Mouse (Mus musculus) ES-Bruce4 (cell line): ENCODE data around the gene Camkk1. TPM values are rescaled to one million over a fixed set of nuclear protein-coding genes. Genes with fewer than 3 reads are reported as not detected.

Experiments
- H3K27ac ChIP-seq: 2 replicates; pipeline ENCODE4 v1.5.1; 2012; ENCODE audit warnings: low read length, inconsistent platforms; ENCODE audit not compliant: insufficient read depth
- H3K27me3 ChIP-seq: 2 replicates; pipeline ENCODE4 v1.6.1; 2012; ENCODE audit warnings: mild to moderate bottlenecking, low read length, inconsistent platforms; ENCODE audit not compliant: control insufficient read depth, poor library complexity, insufficient read depth, severe bottlenecking
- H3K36me3 ChIP-seq: 2 replicates; pipeline ENCODE4 v1.6.1; 2012; ENCODE audit warnings: inconsistent platforms, mild to moderate bottlenecking, low read length, moderate library complexity; ENCODE audit not compliant: control insufficient read depth, poor library complexity, insufficient read depth, severe bottlenecking
- H3K4me1 ChIP-seq: one replicate; pipeline ENCODE4 v1.8.1; 2011; ENCODE audit warnings: low read length; ENCODE audit not compliant: control insufficient read depth, insufficient read depth
- H3K4me3 ChIP-seq: 2 replicates; pipeline ENCODE4 v1.5.1; 2011; ENCODE audit warnings: low read depth, mild to moderate bottlenecking, low read length
- H3K9ac ChIP-seq: 2 replicates; pipeline ENCODE4 v1.6.1; 2012; ENCODE audit warnings: low read depth, mild to moderate bottlenecking, inconsistent platforms; ENCODE audit not compliant: poor library complexity, severe bottlenecking
- H3K9me3 ChIP-seq: replicated peaks from 2 replicates; pipeline ENCODE4 v1.6.1; 2012; ENCODE audit warnings: mild to moderate bottlenecking, low read length, inconsistent platforms; ENCODE audit not compliant: control insufficient read depth, poor library complexity, insufficient read depth, severe bottlenecking
- CTCF ChIP-seq: IDR thresholded peaks from one replicate; pipeline ENCODE4 v1.8.1; 2011; ENCODE audit warnings: low read depth, low read length
- EP300 ChIP-seq: IDR thresholded peaks from 2 replicates; pipeline ENCODE4 v1.6.1; 2011; ENCODE audit warnings: low read depth, low read length; ENCODE audit not compliant: insufficient read depth
- POLR2A ChIP-seq: IDR thresholded peaks from one replicate; pipeline ENCODE4 v1.8.1; 2011; ENCODE audit warnings: low read length; ENCODE audit not compliant: insufficient read depth
- polyA plus RNA-seq: library from polyadenylated mRNA; stranded (reverse); fragments of >200 nt; gene quantifications from 2 replicates; pipeline ENCODE4 v1.2.4, GENCODE M21; 2011; ENCODE audit warnings: low read depth; ENCODE audit not compliant: missing spikeins, insufficient read depth, insufficient read length

The Camkk1 gene
- polyA plus RNA-seq, 1 experiment = 3.0 TPM

DNA sequence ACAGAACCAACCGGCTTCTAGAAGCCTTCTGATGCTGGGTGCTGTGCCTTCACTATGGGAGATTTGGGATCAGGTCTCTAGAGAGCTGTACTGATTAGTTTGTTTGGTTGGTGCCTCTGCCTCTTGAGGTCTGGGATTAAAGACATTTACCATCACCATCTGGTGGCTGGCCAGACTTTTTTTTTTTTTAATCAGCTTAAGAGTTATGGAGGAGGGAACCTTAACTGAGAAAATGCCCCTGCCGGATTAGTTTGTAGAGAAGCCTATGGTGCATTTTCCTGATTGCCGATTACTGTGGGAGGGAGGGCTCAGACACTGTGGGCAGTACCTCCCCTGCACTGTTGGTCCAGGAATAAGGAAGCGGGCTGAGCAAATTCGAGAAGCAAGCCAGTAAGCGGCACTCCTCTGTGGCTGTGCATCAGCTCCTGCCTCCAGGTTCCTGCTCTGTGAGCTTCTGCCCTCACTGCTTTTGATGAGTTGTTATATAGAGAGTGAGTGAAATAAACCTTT is 58.5 kb downstream of the Camkk1 start:
- Histone ChIP-seq H3K9me3 (no peaks in the 10 kb centered on the region), H3K36me3 (peaks cover 62% of the 10 kb centered on the region), H3K27ac (no peak overlapping the region), H3K27me3 (no peaks in the 10 kb centered on the region), H3K4me3 (no peak overlapping the region), H3K4me1 (no peaks in the 10 kb centered on the region), H3K9ac (no peak overlapping the region)
- no peak for TF ChIP-seq CTCF

- no peaks in the 10 kb centered on the region for H3K4me1 ChIP-seq
- H3K9me3 ChIP-seq = no peaks in the 10 kb centered on the region
- H3K36me3 ChIP-seq = peaks cover 49% of the 10 kb centered on the region
- H3K27me3 ChIP-seq = no peaks in the 10 kb centered on the region
- no peak overlapping the region for H3K27ac ChIP-seq
- no peak for TF ChIP-seq CTCF
- TF ChIP-seq EP300 = no peak
- no peak for TF ChIP-seq POLR2A
- H3K4me3 ChIP-seq = no peak overlapping the region
- H3K9ac ChIP-seq = no peak overlapping the region
These were observed 59.8 kb downstream of the Camkk1 start for GRCm38 (mm10) chr11:73078615-73079014.

DNA sequence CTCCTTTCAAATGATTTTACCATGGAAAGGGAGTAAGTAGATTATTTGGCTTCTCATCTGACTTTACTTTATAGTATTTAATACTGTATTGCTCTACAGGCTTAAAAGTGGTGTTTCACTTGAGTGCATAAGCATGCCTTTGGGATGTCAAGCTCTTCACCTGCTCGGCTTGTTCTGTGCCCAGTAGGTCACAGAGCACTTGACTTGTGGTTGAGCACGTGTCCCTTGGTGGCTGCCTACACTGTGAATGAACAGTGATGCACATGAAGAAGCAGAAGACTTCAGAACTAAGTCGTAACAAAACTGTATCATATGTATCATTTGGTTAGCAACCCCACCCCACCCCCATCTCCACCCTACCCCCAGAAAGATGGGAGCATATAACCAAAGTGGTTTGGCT is 61.5 kb downstream of the Camkk1 start:
- no peak overlapping the region for H3K9ac ChIP-seq
- H3K4me3 ChIP-seq = no peak overlapping the region
- no peak overlapping the region for H3K27ac ChIP-seq
- no peaks in the 10 kb centered on the region for H3K4me1 ChIP-seq
- no peaks in the 10 kb centered on the region for H3K27me3 ChIP-seq
- H3K36me3 ChIP-seq = peaks cover 34% of the 10 kb centered on the region
- no peak for TF ChIP-seq CTCF
- no peak for TF ChIP-seq EP300
- no peak for TF ChIP-seq POLR2A
- H3K9me3 ChIP-seq = no peaks in the 10 kb centered on the region

DNA sequence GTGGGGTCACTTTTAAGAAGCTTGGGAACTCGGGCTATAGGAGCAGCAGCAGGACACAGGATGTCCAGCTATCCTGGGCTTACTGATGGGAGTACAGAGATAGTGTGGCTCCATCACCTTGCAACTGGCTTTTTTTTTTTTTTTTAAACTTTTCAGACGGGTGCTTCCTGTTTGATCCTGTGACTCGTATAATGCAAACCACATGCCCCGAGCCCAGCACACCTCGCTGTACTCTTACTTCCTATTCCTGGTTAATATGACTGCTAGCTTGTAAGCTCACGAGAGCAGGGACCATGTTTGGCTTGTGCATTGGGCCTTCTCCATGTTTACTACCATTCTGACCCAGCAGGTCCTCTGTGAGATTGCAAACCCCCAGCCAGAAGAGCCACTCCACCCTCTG is 65.5 kb downstream of the Camkk1 start:
- TF ChIP-seq EP300 = no peak
- no peak for TF ChIP-seq POLR2A
- no peak for TF ChIP-seq CTCF
- Histone ChIP-seq H3K4me3 (no peak overlapping the region), H3K27ac (no peak overlapping the region), H3K36me3 (peaks cover 6% of the 10 kb centered on the region), H3K9me3 (no peaks in the 10 kb centered on the region), H3K9ac (no peak overlapping the region), H3K4me1 (no peaks in the 10 kb centered on the region), H3K27me3 (no peaks in the 10 kb centered on the region)

DNA sequence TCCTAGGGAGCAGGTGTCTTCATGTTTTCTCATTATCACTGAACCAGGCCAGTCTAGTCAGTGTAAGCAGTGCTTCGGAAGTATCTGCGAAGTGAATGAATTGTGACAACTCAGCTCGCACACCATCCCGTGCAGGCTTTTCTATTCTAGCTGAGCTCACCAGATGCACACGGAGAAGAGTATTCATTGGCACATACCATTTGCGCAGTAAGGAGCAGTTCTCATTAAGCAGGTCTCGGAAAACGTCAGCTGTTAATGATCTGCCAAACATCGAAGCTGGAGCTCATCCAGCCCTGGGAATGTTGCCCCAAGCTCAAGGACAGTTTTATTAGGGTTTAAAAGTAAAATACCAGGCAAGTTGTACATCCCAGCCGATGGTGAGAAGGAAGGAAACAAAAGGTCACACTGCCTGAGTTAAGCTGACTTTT is 66.0 kb downstream of the Camkk1 start:
- Histone ChIP-seq H3K27ac (no peak overlapping the region), H3K36me3 (peaks cover 4% of the 10 kb centered on the region)
- no peak for TF ChIP-seq CTCF
- no peak for TF ChIP-seq POLR2A
- TF ChIP-seq EP300 = no peak

DNA sequence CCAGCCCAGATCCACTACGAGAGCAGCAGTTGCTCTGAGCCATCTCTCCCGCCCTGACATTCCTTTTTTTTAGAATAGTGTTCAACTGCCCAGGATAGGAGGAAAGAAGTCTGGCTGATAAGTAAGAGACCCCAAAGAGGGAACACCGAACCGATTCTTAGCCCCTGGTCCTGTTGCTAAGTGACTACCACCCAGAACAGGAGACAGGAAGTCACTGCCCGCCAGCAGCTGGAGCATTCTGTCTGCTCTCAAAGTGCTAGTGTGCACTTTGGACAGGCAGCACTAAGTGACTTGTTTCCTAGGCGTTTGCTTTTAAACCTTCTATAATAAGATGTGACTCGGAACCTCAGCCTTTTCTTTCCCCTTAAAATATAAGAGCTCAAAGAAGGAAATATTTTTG is 66.6 kb downstream of the Camkk1 start:
- no peak overlapping the region for H3K27ac ChIP-seq
- H3K27me3 ChIP-seq = no peaks in the 10 kb centered on the region
- no peak for TF ChIP-seq CTCF
- TF ChIP-seq POLR2A = no peak
- no peak for TF ChIP-seq EP300
- H3K9ac ChIP-seq = no peak overlapping the region
- H3K9me3 ChIP-seq = no peaks in the 10 kb centered on the region
- H3K4me1 ChIP-seq = no peaks in the 10 kb centered on the region
- no peak overlapping the region for H3K4me3 ChIP-seq
- peaks cover 4% of the 10 kb centered on the region; the same call in 1 of the 2 replicates for H3K36me3 ChIP-seq

More for the DNA sequence above, 66.0 kb downstream of the Camkk1 start:
- Histone ChIP-seq H3K9ac (no peak overlapping the region), H3K4me3 (no peak overlapping the region), H3K9me3 (no peaks in the 10 kb centered on the region), H3K4me1 (no peaks in the 10 kb centered on the region), H3K27me3 (no peaks in the 10 kb centered on the region)
